Mouse (Mus musculus) cerebellum, adult 2 months (tissue): ENCODE measurements around the gene Zfp385c.

Source experiments
- CTCF ChIP-seq: fragments of 200-500 bp; IDR thresholded peaks from 2 replicates; pipeline ENCODE4 v1.5.1; 2011; ENCODE audit warnings: low read depth, mild to moderate bottlenecking, control low read depth, low read length, moderate library complexity, borderline replicate concordance; ENCODE audit not compliant: insufficient read depth
- POLR2A ChIP-seq: fragments of 200-500 bp; IDR thresholded peaks from 2 replicates; pipeline ENCODE4 v1.6.1; 2011; ENCODE audit warnings: low read length, control low read depth, borderline replicate concordance; ENCODE audit not compliant: insufficient read depth

DNA sequence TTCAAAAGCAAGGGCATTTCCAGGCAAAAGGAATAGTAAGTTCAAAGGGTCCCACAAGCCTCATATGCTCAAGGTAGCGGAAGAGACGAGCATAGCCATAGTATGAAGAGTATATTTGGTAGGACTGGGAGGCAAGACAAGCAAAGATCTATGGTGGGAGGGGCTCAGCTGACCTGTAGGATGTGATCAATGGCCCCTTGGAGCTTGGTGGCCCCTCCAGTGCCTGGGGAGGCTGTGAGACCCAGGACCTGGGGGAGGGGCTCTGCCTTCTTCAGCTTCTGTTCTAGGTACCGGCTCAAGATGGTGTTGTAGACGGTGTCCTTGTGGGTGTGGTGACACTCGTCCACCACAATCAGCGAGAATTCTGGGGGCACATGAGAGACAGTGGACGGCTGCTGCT, 10.7 kb upstream of the Zfp385c start:
- TF ChIP-seq CTCF (no peak), POLR2A (no peak)
